Mouse (Mus musculus) MEL (cell line): ENCODE measurements around the gene Cacna1g. TPM values are rescaled to one million over a fixed set of nuclear protein-coding genes. Genes with fewer than 3 reads are reported as not detected.

Source experiments
- DNase-seq: peaks from one replicate; pipeline ENCODE4 v3.0.0; 2011; ENCODE audit warnings: low read depth, low spot score
- H3K27ac ChIP-seq: 2 replicates; pipeline ENCODE4 v1.5.1; 2012; ENCODE audit warnings: low read depth, mild to moderate bottlenecking, control low read depth, low read length, moderate library complexity; ENCODE audit not compliant: control insufficient read depth
- H3K27me3 ChIP-seq, 2 experiments: fragments of 150-350 bp in 1 of 2; sonication (generic) in 1 of 2; 2 replicates each; pipeline ENCODE4 v1.6.1; 2012; ENCODE audit warnings: low read length in 2 of 2, mild to moderate bottlenecking in 2 of 2, improper control_type of control experiment in 1 of 2, moderate library complexity in 1 of 2; ENCODE audit not compliant: insufficient read depth in 2 of 2, control insufficient read depth in 1 of 2
- H3K36me3 ChIP-seq, 2 experiments: 2 replicates each; pipeline ENCODE4 v1.6.1; 2012 to 2014; ENCODE audit warnings: low read length in 2 of 2, improper control_type of control experiment in 1 of 2, inconsistent platforms in 1 of 2, mild to moderate bottlenecking in 1 of 2; ENCODE audit not compliant: insufficient read depth in 2 of 2, control insufficient read depth in 1 of 2
- H3K4me1 ChIP-seq, 2 experiments: fragments of 150-350 bp in 1 of 2; sonication (generic) in 1 of 2; 2 replicates each; pipeline ENCODE4 v1.6.1; 2012; ENCODE audit warnings: low read length in 2 of 2, improper control_type of control experiment in 1 of 2, mild to moderate bottlenecking in 1 of 2; ENCODE audit not compliant: insufficient read depth in 2 of 2, control insufficient read depth in 1 of 2
- H3K4me3 ChIP-seq, 2 experiments: fragments of 150-350 bp in 1 of 2; sonication (generic) in 1 of 2; 2 replicates each; pipeline ENCODE4 v1.5.1; 2012; ENCODE audit warnings: low read depth in 2 of 2, low read length in 2 of 2, mild to moderate bottlenecking in 2 of 2, moderate library complexity in 2 of 2, control low read depth in 1 of 2, improper control_type of control experiment in 1 of 2; ENCODE audit not compliant: control insufficient read depth in 1 of 2, insufficient read depth in 1 of 2
- H3K79me2 ChIP-seq: 2 replicates; pipeline ENCODE4 v1.6.1; 2012; ENCODE audit warnings: mild to moderate bottlenecking, low read length, moderate library complexity; ENCODE audit not compliant: control insufficient read depth, poor library complexity, insufficient read depth
- H3K9ac ChIP-seq: 2 replicates; pipeline ENCODE4 v1.6.1; 2012; ENCODE audit warnings: low read depth, mild to moderate bottlenecking, control low read depth, low read length, moderate library complexity; ENCODE audit not compliant: control insufficient read depth, poor library complexity, severe bottlenecking
- H3K9me3 ChIP-seq: fragments of 150-350 bp; sonication (generic); replicated peaks from 2 replicates; pipeline ENCODE4 v1.6.1; 2012; ENCODE audit warnings: mild to moderate bottlenecking, low read length, improper control_type of control experiment, moderate library complexity; ENCODE audit not compliant: insufficient read depth
- BHLHE40 ChIP-seq: IDR thresholded peaks from 2 replicates; pipeline ENCODE4 v1.6.1; 2012; ENCODE audit warnings: low read depth, mild to moderate bottlenecking, inconsistent platforms, low read length, improper control_type of control experiment, borderline replicate concordance
- CHD1 ChIP-seq: IDR thresholded peaks from 2 replicates; pipeline ENCODE4 v1.6.1; 2012; ENCODE audit warnings: low read depth, mild to moderate bottlenecking, inconsistent platforms, low read length, improper control_type of control experiment
- CHD2 ChIP-seq: IDR thresholded peaks from 2 replicates; pipeline ENCODE4 v1.6.1; 2011; ENCODE audit warnings: low read length, improper control_type of control experiment
- CTCF ChIP-seq, 3 experiments: IDR thresholded peaks in 2 of 3; conservative IDR thresholded peaks in 1 of 3; 2 replicates each; pipeline ENCODE4 v1.5.1; 2011 to 2012; ENCODE audit warnings: low read length in 3 of 3, low read depth in 2 of 3, mild to moderate bottlenecking in 2 of 3, improper control_type of control experiment in 1 of 3, inconsistent platforms in 1 of 3, mixed read lengths in 1 of 3, moderate library complexity in 1 of 3; ENCODE audit not compliant: control insufficient read depth in 1 of 3, insufficient read depth in 1 of 3, poor library complexity in 1 of 3, severe bottlenecking in 1 of 3
- E2F4 ChIP-seq: IDR thresholded peaks from 2 replicates; pipeline ENCODE4 v1.6.1; 2011; ENCODE audit warnings: low read depth, low read length, improper control_type of control experiment, borderline replicate concordance
- ELF1 ChIP-seq: IDR thresholded peaks from 2 replicates; pipeline ENCODE4 v1.6.1; 2014; ENCODE audit warnings: low read depth, mild to moderate bottlenecking, inconsistent platforms, low read length, improper control_type of control experiment, moderate library complexity
- EP300 ChIP-seq, 2 experiments: IDR thresholded peaks; 2 replicates each; pipeline ENCODE4 v1.6.1; 2011; ENCODE audit warnings: improper control_type of control experiment in 2 of 2, low read length in 2 of 2, low read depth in 1 of 2, mild to moderate bottlenecking in 1 of 2
- ETS1 ChIP-seq: IDR thresholded peaks from 2 replicates; pipeline ENCODE4 v1.6.1; 2012; ENCODE audit warnings: low read depth, mild to moderate bottlenecking, inconsistent platforms, low read length, improper control_type of control experiment, moderate library complexity
- HCFC1 ChIP-seq: IDR thresholded peaks from 2 replicates; pipeline ENCODE4 v1.6.1; 2012; ENCODE audit warnings: low read depth, mild to moderate bottlenecking, inconsistent platforms, low read length, improper control_type of control experiment, moderate library complexity
- JUND ChIP-seq: IDR thresholded peaks from 2 replicates; pipeline ENCODE4 v1.6.1; 2011; ENCODE audit warnings: low read depth, mild to moderate bottlenecking, improper control_type of control experiment, low read length
- MAX ChIP-seq: IDR thresholded peaks from 2 replicates; pipeline ENCODE4 v1.6.1; 2011; ENCODE audit warnings: low read length, improper control_type of control experiment
- MAZ ChIP-seq: IDR thresholded peaks from 2 replicates; pipeline ENCODE4 v1.6.1; 2012; ENCODE audit warnings: low read depth, mild to moderate bottlenecking, inconsistent platforms, low read length, improper control_type of control experiment
- MEF2A ChIP-seq: IDR thresholded peaks from 2 replicates; pipeline ENCODE4 v1.6.1; 2014; ENCODE audit warnings: low read depth, mild to moderate bottlenecking, inconsistent platforms, low read length, improper control_type of control experiment; ENCODE audit not compliant: poor library complexity, insufficient replicate concordance, severe bottlenecking; ENCODE audit errors: extremely low read depth
- MXI1 ChIP-seq: IDR thresholded peaks from 2 replicates; pipeline ENCODE4 v1.6.1; 2011; ENCODE audit warnings: mild to moderate bottlenecking, low read depth, low read length, improper control_type of control experiment
- MYB ChIP-seq: IDR thresholded peaks from 2 replicates; pipeline ENCODE4 v1.6.1; 2011; ENCODE audit warnings: mild to moderate bottlenecking, low read depth, low read length, improper control_type of control experiment
- MYC ChIP-seq: IDR thresholded peaks from 2 replicates; pipeline ENCODE4 v1.6.1; 2011; ENCODE audit warnings: low read depth, mild to moderate bottlenecking, low read length, improper control_type of control experiment, moderate library complexity
- NELFE ChIP-seq: IDR thresholded peaks from 2 replicates; pipeline ENCODE4 v1.6.1; 2011; ENCODE audit warnings: low read depth, low read length, improper control_type of control experiment
- POLR2AphosphoS2 ChIP-seq: IDR thresholded peaks from 2 replicates; pipeline ENCODE4 v1.6.1; 2011; ENCODE audit warnings: low read length, improper control_type of control experiment
- POLR2AphosphoS5 ChIP-seq: IDR thresholded peaks from 2 replicates; pipeline ENCODE4 v1.6.1; 2012; ENCODE audit warnings: low read depth, borderline replicate concordance, mild to moderate bottlenecking, inconsistent platforms, low read length, moderate library complexity, mixed read lengths
- RCOR1 ChIP-seq: IDR thresholded peaks from 2 replicates; pipeline ENCODE4 v1.6.1; 2012; ENCODE audit warnings: low read depth, mild to moderate bottlenecking, inconsistent platforms, low read length, improper control_type of control experiment
- SIN3A ChIP-seq: IDR thresholded peaks from 2 replicates; pipeline ENCODE4 v1.6.1; 2012; ENCODE audit warnings: low read length, improper control_type of control experiment, inconsistent platforms
- TAL1 ChIP-seq: IDR thresholded peaks from 2 replicates; pipeline ENCODE4 v1.6.1; 2012; ENCODE audit warnings: mild to moderate bottlenecking, inconsistent platforms, low read length, moderate library complexity, mixed read lengths
- TCF12 ChIP-seq: IDR thresholded peaks from 2 replicates; pipeline ENCODE4 v1.6.1; 2014; ENCODE audit warnings: low read depth, mild to moderate bottlenecking, inconsistent platforms, low read length, improper control_type of control experiment, moderate library complexity
- UBTF ChIP-seq: IDR thresholded peaks from 2 replicates; pipeline ENCODE4 v1.6.1; 2012; ENCODE audit warnings: low read depth, mild to moderate bottlenecking, inconsistent platforms, low read length, improper control_type of control experiment, moderate library complexity, borderline replicate concordance; ENCODE audit not compliant: insufficient read depth
- ZKSCAN1 ChIP-seq: IDR thresholded peaks from 2 replicates; pipeline ENCODE4 v1.6.1; 2012; ENCODE audit warnings: low read depth, mild to moderate bottlenecking, inconsistent platforms, low read length, improper control_type of control experiment, moderate library complexity
- ZMIZ1 ChIP-seq: IDR thresholded peaks from 2 replicates; pipeline ENCODE4 v1.6.1; 2012; ENCODE audit warnings: low read depth, mild to moderate bottlenecking, inconsistent platforms, low read length, improper control_type of control experiment, moderate library complexity
- polyA plus RNA-seq, 2 experiments: library from polyadenylated mRNA; stranded (reverse) in 1 of 2; unstranded in 1 of 2; fragments of >175 nt in 1 of 2; fragments of >200 nt in 1 of 2; gene quantifications; 2 replicates each; pipeline versions ENCODE4 v1.2.1 to v1.2.4; 2012; ENCODE audit warnings: low replicate concordance in 2 of 2, low read depth in 1 of 2; ENCODE audit not compliant: insufficient read length in 2 of 2, insufficient read depth in 1 of 2, missing spikeins in 1 of 2
- total RNA-seq: library from RNA; depleted of rRNA; stranded (reverse); fragments of 300-350 nt; gene quantifications from 2 replicates; pipeline ENCODE4 v1.2.3, GENCODE M21; 2012

Gene Cacna1g
- total and polyA plus RNA-seq, 3 experiments, result 0.01 to 0.04 TPM; not detected in 1

DNA sequence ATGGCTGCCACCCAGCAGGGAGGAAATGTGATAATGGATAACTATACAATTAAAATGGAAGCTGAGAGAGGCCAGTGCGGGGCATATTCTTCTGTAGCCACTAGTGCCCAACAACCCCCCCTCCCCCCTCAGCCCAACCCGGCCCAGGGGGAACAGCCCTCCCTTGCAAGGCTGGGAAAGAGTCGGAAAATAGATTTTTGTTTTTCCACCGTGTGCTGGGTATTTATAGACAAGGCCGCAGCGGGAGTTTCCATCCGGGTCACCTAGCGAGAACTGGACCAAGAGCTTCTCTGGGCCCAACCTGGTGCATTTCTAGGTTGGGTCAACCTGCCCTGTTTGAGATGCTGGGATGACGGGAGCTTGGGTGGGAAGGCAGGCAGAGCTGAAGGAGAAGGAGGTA is 32.2 kb downstream of the Cacna1g start:
- no peaks in the 10 kb centered on the region for H3K9me3 ChIP-seq
- no peak overlapping the region for H3K4me3 ChIP-seq
- peaks cover 8 to 16% of the 10 kb centered on the region in 2 experiments; a peak in 3 of 4 replicates for H3K27me3 ChIP-seq
- H3K36me3 ChIP-seq, result no peaks in the 10 kb centered on the region
- no peak overlapping the region for H3K27ac ChIP-seq
- no peak for TF ChIP-seq BHLHE40
- no peak for TF ChIP-seq E2F4
- TF ChIP-seq SIN3A, result no peak
- H3K4me1 ChIP-seq, result no peaks in the 10 kb centered on the region
- DNase-seq, result no peak
- H3K9ac ChIP-seq, result no peak overlapping the region
- no peaks in the 10 kb centered on the region for H3K79me2 ChIP-seq

- Histone ChIP-seq H3K27me3 (peaks cover 9 to 18% of the 10 kb centered on the region in 2 experiments; a peak in 3 of 4 replicates), H3K9ac (no peak overlapping the region)
Measured at GRCm38 (mm10) chr11:94441122-94441521, 32.9 kb downstream of the Cacna1g start.

DNA sequence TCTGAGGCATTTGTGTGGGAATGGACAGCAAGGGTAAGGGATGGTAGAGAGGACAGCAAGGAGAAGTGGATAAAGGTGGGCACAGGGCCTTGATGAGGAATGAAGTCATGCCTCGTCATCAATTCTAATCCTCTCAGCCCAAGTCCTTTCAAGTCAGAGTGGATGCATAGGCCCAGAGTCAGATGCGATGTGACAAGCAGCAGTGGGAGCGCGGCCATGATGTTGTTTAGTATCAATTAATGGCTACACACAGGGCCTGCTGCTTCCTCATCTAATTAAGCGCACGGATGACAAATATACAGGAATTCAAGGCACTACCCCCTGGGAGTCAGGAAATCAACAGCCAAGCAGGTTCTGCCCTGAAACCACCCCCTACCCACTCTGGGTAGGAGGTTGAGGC is 33.6 kb downstream of the Cacna1g start:
- H3K9ac ChIP-seq, result no peak overlapping the region
- no peak for DNase-seq
- no peaks in the 10 kb centered on the region for H3K9me3 ChIP-seq
- no peak overlapping the region for H3K27ac ChIP-seq
- H3K79me2 ChIP-seq, result no peaks in the 10 kb centered on the region
- no peak overlapping the region for H3K4me3 ChIP-seq
- H3K4me1 ChIP-seq, result no peaks in the 10 kb centered on the region
- H3K36me3 ChIP-seq, result no peaks in the 10 kb centered on the region
- peaks cover 9 to 16% of the 10 kb centered on the region in 2 experiments; a peak in 3 of 4 replicates for H3K27me3 ChIP-seq
- TF ChIP-seq MEF2A (no peak), UBTF (no peak), JUND (no peak), NELFE (no peak), POLR2AphosphoS5 (no peak), MYC (no peak), ELF1 (no peak), ZKSCAN1 (no peak), EP300 (IDR thresholded peaks at IDR 0.05; ENCODE audit: low read depth in 1 of 2, low read length in 2 of 2) (no peak), RCOR1 (no peak), HCFC1 (no peak), POLR2AphosphoS2 (no peak), CHD2 (no peak), CTCF (IDR thresholded peaks at IDR 0.05 in 2 of 3, conservative IDR thresholded peaks at IDR 0.05 in 1 of 3; ENCODE audit: control insufficient read depth in 1 of 3, insufficient read depth in 1 of 3, low read depth in 2 of 3, low read length in 3 of 3, poor library complexity in 1 of 3, severe bottlenecking in 1 of 3) (no peak), TAL1 (no peak), CHD1 (no peak), ZMIZ1 (no peak), ETS1 (no peak)

More at GRCm38 (mm10) chr11:94441122-94441521, 32.9 kb downstream of the Cacna1g start:
- no peaks in the 10 kb centered on the region for H3K79me2 ChIP-seq
- no peak for DNase-seq
- H3K9me3 ChIP-seq, result no peaks in the 10 kb centered on the region
- no peak overlapping the region for H3K4me3 ChIP-seq
- TF ChIP-seq NELFE (no peak), EP300 (IDR thresholded peaks at IDR 0.05; ENCODE audit: low read depth in 1 of 2, low read length in 2 of 2) (no peak), MAX (no peak), ZMIZ1 (no peak), MYB (no peak), TAL1 (no peak), JUND (no peak), CHD2 (no peak), E2F4 (no peak), MAZ (no peak), MYC (no peak), HCFC1 (no peak), POLR2AphosphoS2 (no peak), TCF12 (no peak), CHD1 (no peak), MXI1 (no peak), RCOR1 (no peak), MEF2A (no peak)
- TF ChIP-seq, all 39 proteins: peak for 0
- Histone ChIP-seq H3K4me1 (no peaks in the 10 kb centered on the region), H3K36me3 (no peaks in the 10 kb centered on the region), H3K27ac (no peak overlapping the region)
